Mouse (Mus musculus): ENCODE data around the gene Mtmr10. TPM values are rescaled to one million over a fixed set of nuclear protein-coding genes. Genes with fewer than 3 reads are reported as not detected.

The Mtmr10 gene
- polyA plus RNA-seq, 1 experiment from 2014 or later: 5.0 TPM

- 75% methylated on average over 5 of the region's 5 CpGs for WGBS
- no peak overlapping the region for H3K9ac ChIP-seq
- H3K27me3 ChIP-seq (replicated peaks): no peaks in the 10 kb centered on the region
- H3K4me1 ChIP-seq: no peaks in the 10 kb centered on the region
- peaks cover 28% of the 10 kb centered on the region for H3K36me3 ChIP-seq
- H3K4me3 ChIP-seq: no peak overlapping the region
- no peak overlapping the region for H3K4me2 ChIP-seq
- no peak overlapping the region for H3K27ac ChIP-seq (replicated peaks)
- H3K9me3 ChIP-seq: no peaks in the 10 kb centered on the region
- no peak for ATAC-seq (ENCODE audit: extremely low read depth, insufficient number of reproducible peaks, low FRiP score, low TSS enrichment)
Observed at GRCm38 (mm10) chr7:64296286-64297010, 9.0 kb downstream of the Mtmr10 start.

- H3K27me3 ChIP-seq (replicated peaks): no peaks in the 10 kb centered on the region
- no peaks in the 10 kb centered on the region for H3K4me1 ChIP-seq
- H3K36me3 ChIP-seq: peaks cover 49% of the 10 kb centered on the region
- ATAC-seq (ENCODE audit: extremely low read depth, insufficient number of reproducible peaks, low FRiP score, low TSS enrichment): no peak
- H3K4me3 ChIP-seq: no peak overlapping the region
- no peak overlapping the region for H3K9ac ChIP-seq
- no peak overlapping the region for H3K4me2 ChIP-seq
- H3K9me3 ChIP-seq: no peaks in the 10 kb centered on the region
- 86% methylated on average over 7 of the region's 7 CpGs for WGBS
- H3K27ac ChIP-seq (replicated peaks): no peak overlapping the region
Observed at GRCm38 (mm10) chr7:64310241-64310640, 22.8 kb downstream of the Mtmr10 start.

DNA sequence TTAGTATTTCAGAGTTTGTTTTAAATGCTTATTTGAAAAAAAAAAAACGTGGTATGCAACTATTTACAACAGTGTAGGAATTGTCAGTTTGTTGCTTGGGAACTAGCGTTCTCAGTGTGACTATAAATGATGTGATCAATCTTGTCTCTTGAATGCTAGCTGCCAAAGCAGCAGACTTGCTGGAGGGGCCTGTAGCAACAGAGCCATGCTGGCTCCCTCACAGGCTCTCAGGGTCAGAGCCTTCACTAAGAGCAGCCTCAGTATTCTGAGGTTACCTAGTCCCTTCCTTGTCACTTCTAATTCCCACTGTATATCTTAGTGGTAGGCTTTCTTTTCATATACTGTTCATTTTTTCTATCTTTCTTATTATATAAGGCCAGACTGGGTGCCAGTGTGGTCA, 23.3 kb downstream of the Mtmr10 start:
- no peaks in the 10 kb centered on the region for H3K4me1 ChIP-seq
- no peaks in the 10 kb centered on the region for H3K27me3 ChIP-seq (replicated peaks)
- no peak overlapping the region for H3K4me2 ChIP-seq
- peaks cover 54% of the 10 kb centered on the region for H3K36me3 ChIP-seq
- H3K9me3 ChIP-seq: no peaks in the 10 kb centered on the region
- no peak for ATAC-seq (ENCODE audit: extremely low read depth, insufficient number of reproducible peaks, low FRiP score, low TSS enrichment)
- no peak overlapping the region for H3K9ac ChIP-seq
- no peak overlapping the region for H3K27ac ChIP-seq (replicated peaks)
- no peak overlapping the region for H3K4me3 ChIP-seq
- WGBS: 67% methylated on average over 2 of the region's 2 CpGs

GRCm38 (mm10) chr7:64312811-64313210, 25.4 kb downstream of the Mtmr10 start:
- Histone ChIP-seq H3K27me3 (replicated peaks) (no peaks in the 10 kb centered on the region), H3K9ac (no peak overlapping the region), H3K4me3 (no peak overlapping the region), H3K9me3 (no peaks in the 10 kb centered on the region), H3K36me3 (peaks cover 70% of the 10 kb centered on the region), H3K4me1 (no peaks in the 10 kb centered on the region), H3K27ac (replicated peaks) (no peak overlapping the region), H3K4me2 (no peak overlapping the region)
- ATAC-seq (ENCODE audit: extremely low read depth, insufficient number of reproducible peaks, low FRiP score, low TSS enrichment): no peak
- 90% methylated on average over 7 of the region's 7 CpGs for WGBS

GRCm38 (mm10) chr7:64321125-64321524, 33.7 kb downstream of the Mtmr10 start:
- ATAC-seq (ENCODE audit: extremely low read depth, insufficient number of reproducible peaks, low FRiP score, low TSS enrichment): no peak
- H3K9ac ChIP-seq: no peak overlapping the region
- no peak overlapping the region for H3K4me3 ChIP-seq
- no peak overlapping the region for H3K4me2 ChIP-seq
- H3K36me3 ChIP-seq: peaks cover 77% of the 10 kb centered on the region
- 93% methylated on average over 5 of the region's 5 CpGs for WGBS
- no peak overlapping the region for H3K27ac ChIP-seq (replicated peaks)
- H3K27me3 ChIP-seq (replicated peaks): no peaks in the 10 kb centered on the region
- H3K4me1 ChIP-seq: no peaks in the 10 kb centered on the region
- H3K9me3 ChIP-seq: no peaks in the 10 kb centered on the region

DNA sequence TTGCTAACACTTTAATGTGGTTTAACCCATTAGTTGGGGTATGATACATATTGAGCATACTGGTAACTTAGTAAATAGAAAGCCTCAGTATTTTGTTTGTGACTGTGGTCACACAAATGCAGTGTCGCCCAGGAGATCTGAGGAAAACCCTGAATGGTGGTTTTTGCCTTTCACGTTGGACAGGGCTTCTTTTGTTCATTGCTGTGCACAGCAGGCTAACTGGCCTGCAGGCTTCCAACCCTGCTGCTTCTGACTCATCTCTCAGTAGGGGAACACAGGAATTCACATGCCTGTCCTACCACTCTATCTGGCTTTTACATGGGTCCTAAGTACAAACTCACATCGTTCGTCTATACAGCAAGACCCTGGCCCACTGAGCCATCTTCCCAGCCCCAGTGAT, 34.2 kb downstream of the Mtmr10 start:
- Histone ChIP-seq H3K9me3 (no peaks in the 10 kb centered on the region), H3K4me3 (no peak overlapping the region), H3K4me2 (no peak overlapping the region), H3K36me3 (peaks cover 74% of the 10 kb centered on the region), H3K9ac (no peak overlapping the region), H3K27ac (replicated peaks) (no peak overlapping the region), H3K27me3 (replicated peaks) (no peaks in the 10 kb centered on the region), H3K4me1 (no peaks in the 10 kb centered on the region)
- WGBS: 83% methylated on average over 4 of the region's 4 CpGs
- no peak for ATAC-seq (ENCODE audit: extremely low read depth, insufficient number of reproducible peaks, low FRiP score, low TSS enrichment)

DNA sequence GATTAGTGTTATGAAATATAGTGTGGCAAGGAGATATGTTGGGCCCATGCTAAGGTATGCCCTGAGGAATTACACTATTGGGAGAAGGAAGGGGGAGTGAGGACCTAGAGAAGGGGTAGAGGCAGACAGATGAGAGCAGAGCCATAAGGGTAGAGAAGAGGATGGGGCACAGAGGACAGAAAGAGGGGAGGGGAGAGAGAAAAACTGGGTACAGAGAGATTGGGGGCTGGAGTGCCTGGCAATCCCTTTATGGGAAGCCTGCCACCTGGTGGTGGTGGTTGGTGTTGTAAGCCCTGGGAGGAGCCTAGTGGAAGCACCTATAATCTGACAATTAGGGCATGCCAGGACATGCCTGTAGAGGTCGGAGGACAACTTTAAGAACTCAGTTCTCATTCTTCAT, 39.4 kb downstream of the Mtmr10 start:
- Histone ChIP-seq H3K4me1 (no peaks in the 10 kb centered on the region), H3K9ac (no peak overlapping the region), H3K27ac (replicated peaks) (no peak overlapping the region), H3K27me3 (replicated peaks) (no peaks in the 10 kb centered on the region), H3K9me3 (no peaks in the 10 kb centered on the region), H3K4me3 (no peak overlapping the region), H3K36me3 (peaks cover 58% of the 10 kb centered on the region), H3K4me2 (no peak overlapping the region)
- 13% methylated on average over 1 of the region's 1 CpGs for whole genome bisulfite sequencing
- ATAC-seq (ENCODE audit: extremely low read depth, insufficient number of reproducible peaks, low FRiP score, low TSS enrichment): no peak

DNA sequence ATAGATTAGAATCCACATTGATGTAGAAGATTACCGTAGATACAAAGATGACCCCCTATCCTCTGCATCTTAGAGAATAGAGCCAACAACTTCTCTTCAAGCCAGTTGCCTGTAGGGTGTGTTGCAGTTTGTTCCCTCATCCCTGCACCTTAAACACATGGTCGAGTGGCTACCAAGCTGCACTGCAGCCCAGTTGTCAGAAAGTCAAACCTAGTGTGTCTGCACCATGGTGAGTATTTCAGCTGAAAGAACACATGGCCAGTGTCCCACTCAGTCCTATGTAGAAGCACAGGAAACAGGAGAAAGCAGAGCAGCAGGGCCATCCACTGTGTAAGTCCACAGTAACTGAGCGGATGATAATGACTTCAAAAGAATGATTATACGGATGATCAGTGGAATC, 40.0 kb downstream of the Mtmr10 start:
- Histone ChIP-seq H3K27ac (replicated peaks) (no peak overlapping the region), H3K36me3 (peaks cover 55% of the 10 kb centered on the region), H3K4me3 (no peak overlapping the region), H3K4me1 (no peaks in the 10 kb centered on the region), H3K9me3 (no peaks in the 10 kb centered on the region), H3K9ac (no peak overlapping the region), H3K27me3 (replicated peaks) (no peaks in the 10 kb centered on the region), H3K4me2 (no peak overlapping the region)
- 79% methylated on average over 4 of the region's 4 CpGs for WGBS
- ATAC-seq (ENCODE audit: extremely low read depth, insufficient number of reproducible peaks, low FRiP score, low TSS enrichment): no peak

DNA sequence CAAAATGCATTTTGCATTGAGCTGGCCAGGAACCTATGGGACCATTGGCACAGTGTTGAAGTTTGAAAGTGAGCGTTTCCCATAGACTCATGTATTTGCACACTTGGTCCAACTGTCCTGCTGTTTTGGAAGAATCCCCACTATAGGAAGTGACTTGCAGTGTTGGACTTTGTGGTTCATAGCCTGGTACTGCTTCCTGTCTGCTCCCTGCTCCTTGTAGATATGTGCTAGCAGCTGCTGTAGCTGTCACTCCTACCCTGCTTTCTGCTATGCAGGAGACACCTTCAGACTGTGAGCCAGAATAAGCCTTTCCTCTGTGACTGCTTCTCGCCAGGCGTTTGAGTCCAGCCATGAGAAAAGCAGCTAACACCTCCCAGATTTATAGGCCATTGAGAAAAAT, 43.9 kb downstream of the Mtmr10 start:
- H3K27me3 ChIP-seq (replicated peaks): no peaks in the 10 kb centered on the region
- H3K9ac ChIP-seq: no peak overlapping the region
- 94% methylated on average over 3 of the region's 3 CpGs for whole genome bisulfite sequencing
- no peaks in the 10 kb centered on the region for H3K4me1 ChIP-seq
- no peak overlapping the region for H3K4me2 ChIP-seq
- ATAC-seq (ENCODE audit: extremely low read depth, insufficient number of reproducible peaks, low FRiP score, low TSS enrichment): no peak
- H3K4me3 ChIP-seq: no peak overlapping the region
- H3K9me3 ChIP-seq: no peaks in the 10 kb centered on the region
- peaks cover 69% of the 10 kb centered on the region for H3K36me3 ChIP-seq
- H3K27ac ChIP-seq (replicated peaks): no peak overlapping the region

DNA sequence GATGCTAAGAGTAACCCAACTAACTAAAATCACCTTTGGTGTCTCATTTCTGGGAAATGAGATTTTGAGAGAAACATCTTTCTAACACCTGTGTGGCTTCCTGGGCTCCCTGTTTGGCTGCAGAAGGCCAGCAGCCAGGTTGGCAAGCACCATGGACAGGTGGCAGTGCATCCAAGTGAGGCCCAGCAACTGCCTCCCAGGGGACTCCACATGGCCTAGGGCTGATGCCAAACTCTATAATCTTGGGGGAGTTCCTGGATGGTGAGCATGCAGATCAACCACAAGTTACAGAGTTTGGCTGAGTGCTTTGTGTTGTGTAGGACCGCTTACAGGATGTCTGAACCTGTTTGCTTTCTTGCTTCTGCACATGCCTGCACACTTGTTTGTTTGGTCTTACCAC, 45.2 kb downstream of the Mtmr10 start:
- Histone ChIP-seq H3K27me3 (replicated peaks) (no peaks in the 10 kb centered on the region), H3K36me3 (peaks cover 75% of the 10 kb centered on the region), H3K9me3 (no peaks in the 10 kb centered on the region), H3K4me3 (no peak overlapping the region), H3K4me2 (no peak overlapping the region), H3K9ac (no peak overlapping the region), H3K27ac (replicated peaks) (no peak overlapping the region), H3K4me1 (no peaks in the 10 kb centered on the region)
- no peak for ATAC-seq (ENCODE audit: extremely low read depth, insufficient number of reproducible peaks, low FRiP score, low TSS enrichment)
- WGBS: 87% methylated on average over 1 of the region's 1 CpGs

GRCm38 (mm10) chr7:64347813-64348212, 60.4 kb downstream of the Mtmr10 start:
- Histone ChIP-seq H3K27me3 (replicated peaks) (no peaks in the 10 kb centered on the region), H3K9me3 (no peaks in the 10 kb centered on the region), H3K4me2 (no peak overlapping the region), H3K4me3 (no peak overlapping the region), H3K9ac (no peak overlapping the region), H3K4me1 (no peaks in the 10 kb centered on the region), H3K27ac (replicated peaks) (no peak overlapping the region), H3K36me3 (peaks cover 66% of the 10 kb centered on the region)
- no peak for ATAC-seq (ENCODE audit: extremely low read depth, insufficient number of reproducible peaks, low FRiP score, low TSS enrichment)
- 89% methylated on average over 1 of the region's 1 CpGs for WGBS

GRCm38 (mm10) chr7:64349147-64349861, 61.9 kb downstream of the Mtmr10 start:
- no peak for ATAC-seq (ENCODE audit: extremely low read depth, insufficient number of reproducible peaks, low FRiP score, low TSS enrichment)
- peaks cover 76% of the 10 kb centered on the region for H3K36me3 ChIP-seq
- no peaks in the 10 kb centered on the region for H3K9me3 ChIP-seq
- H3K27me3 ChIP-seq (replicated peaks): no peaks in the 10 kb centered on the region
- H3K27ac ChIP-seq (replicated peaks): no peak overlapping the region
- no peak overlapping the region for H3K4me2 ChIP-seq
- no peak overlapping the region for H3K4me3 ChIP-seq
- H3K9ac ChIP-seq: no peak overlapping the region
- no peaks in the 10 kb centered on the region for H3K4me1 ChIP-seq
- WGBS: 81% methylated on average over 15 of the region's 15 CpGs

Data from heart, embryonic 13.5 days (tissue).